ENCODE assay signal across 24 mouse cellular contexts in genomic region chr1:163691860-163692259, GRCm38 (mm10). TPM values are rescaled to one million over a fixed set of nuclear protein-coding genes. Genes with fewer than 3 reads are reported as not detected.
DNase-seq lines count a peak whose midpoint lies in the region; ATAC-seq and TF ChIP-seq lines count a peak whose summit lies in the region.
"Had no signal": no experiment of that assay in that cellular context is flagged by ENCODE, and none has a peak within 500 bp of the region (broad histone marks: within the 10 kb centered on the region; RNA-seq: fewer than 3 reads in every experiment).

No protein-coding gene starts in this region.

- intact Hi-C loops in heart, postnatal 25 days (cut with DNase I), result no loop called here

- in situ Hi-C loops in Patski (cut with MboI; ENCODE audit: low pct_unique_long_range_greater_than_20kb), result no loop called here

- H3K4me3 ChIP-seq in C2C12 (ENCODE audit: insufficient read depth, poor library complexity, severe bottlenecking), result no peak overlapping the region
- no peak overlapping the region for H3K4me3 ChIP-seq in myocyte
- H3K4me3 ChIP-seq: embryonic facial prominence, embryonic 12.5 days; erythroblast, embryonic 14.5 days; forebrain, embryonic 13.5 days; forebrain, embryonic 15.5 days had no signal

- POLR2A ChIA-PET in Patski (lab: Charles Lee), result no interaction called here

- no peak for DNase-seq in Patski (ENCODE audit: low read depth, low spot score)
- DNase-seq in urinary bladder, postnatal 25 days (ENCODE audit: low spot score), result no peak
- no peak for DNase-seq in heart, postnatal 25 days (ENCODE audit: low spot score)
- DNase-seq: adrenal gland, adult 2 months; adrenal gland, postnatal 10 days; adrenal gland, postnatal 25 days; B cell, adult 2 months; cerebellum, adult 11 months; cerebellum, adult 18-20 months; cerebellum, adult 8-10 months; cerebellum, adult 9-11 months; cerebellum, postnatal 14 days; cerebellum, postnatal 36 days; embryo, embryonic 11 days; forebrain, postnatal 0 days had no signal

- CTCF ChIA-PET in Patski (lab: Charles Lee), result interaction anchor here (1.0 to 1.8 kb wide), 2 partner anchors 10 to 26 kb away, joined by 3 to 5 read pairs; no protein-coding TSS in a partner anchor

- no peak for TF ChIP-seq CTCF in C2C12 (IDR thresholded peaks at IDR 0.05; ENCODE audit: control insufficient read depth, insufficient read depth, insufficient read length)
- no peak for TF ChIP-seq CTCF in Patski (IDR thresholded peaks at IDR 0.05)

- no peak for TF ChIP-seq POLR2A in myocyte (IDR thresholded peaks at IDR 0.05; ENCODE audit: insufficient read length, low read depth)

- no peaks in the 10 kb centered on the region for H3K79me3 ChIP-seq in C2C12 (ENCODE audit: low read depth)

- ATAC-seq in Patski, result peak; percentile 35
- ATAC-seq: forebrain, embryonic 13.5 days; forebrain, embryonic 15.5 days; forebrain, postnatal 0 days had no signal

- no peak overlapping the region for H3K4me2 ChIP-seq in myocyte (ENCODE audit: low read depth)
- H3K4me2 ChIP-seq: embryonic facial prominence, embryonic 12.5 days; forebrain, embryonic 13.5 days; forebrain, embryonic 15.5 days had no signal

- H3K36me3 ChIP-seq in C2C12 (ENCODE audit: control insufficient read depth, insufficient read depth) (no peaks in the 10 kb centered on the region), myocyte (ENCODE audit: control insufficient read depth, insufficient read depth) (no peaks in the 10 kb centered on the region)
- H3K36me3 ChIP-seq: embryonic facial prominence, embryonic 12.5 days; forebrain, embryonic 15.5 days had no signal

- H3K79me2 ChIP-seq in C2C12 (ENCODE audit: control insufficient read depth, insufficient read depth) (no peaks in the 10 kb centered on the region), myocyte (ENCODE audit: control insufficient read depth, insufficient read depth) (no peaks in the 10 kb centered on the region)

- H3ac ChIP-seq in C2C12 (ENCODE audit: control insufficient read depth, insufficient read length, low read depth), result no peak overlapping the region
- no peak overlapping the region for H3ac ChIP-seq in myocyte (ENCODE audit: control insufficient read depth, insufficient read length)

- H3K27me3 ChIP-seq in C2C12 (ENCODE audit: control insufficient read depth, insufficient read depth, insufficient read length) (no peaks in the 10 kb centered on the region), Patski (no peaks in the 10 kb centered on the region), myocyte (ENCODE audit: control insufficient read depth, insufficient read depth, insufficient read length) (no peaks in the 10 kb centered on the region)
- H3K27me3 ChIP-seq: embryonic facial prominence, embryonic 12.5 days; forebrain, embryonic 13.5 days; forebrain, embryonic 15.5 days had no signal

TF ChIP-seq in C2C12, 6 proteins besides CTCF, POLR2A, EP300 and RAD21:
- TF ChIP-seq MYOD1 (IDR thresholded peaks at IDR 0.05; ENCODE audit: control insufficient read depth, insufficient read length, low read depth) (peak; percentile 87), MAX (IDR thresholded peaks at IDR 0.05) (no peak)

TF ChIP-seq in myocyte, 11 proteins besides CTCF, POLR2A, EP300 and RAD21:
- TF ChIP-seq CEBPB (IDR thresholded peaks at IDR 0.05; ENCODE audit: insufficient read depth, poor library complexity, severe bottlenecking) (no peak), TCF3 (IDR thresholded peaks at IDR 0.05; ENCODE audit: insufficient read length, low read depth) (no peak), MYOD1 (IDR thresholded peaks at IDR 0.05; ENCODE audit: control insufficient read depth in 1 of 3, insufficient read length in 2 of 3, low read depth in 2 of 3) (peak in 2 of 3 experiments; percentile 71 to 78), MYOG (IDR thresholded peaks at IDR 0.05; ENCODE audit: control insufficient read depth in 1 of 3, insufficient read depth in 1 of 3, insufficient read length in 2 of 3, low read depth in 2 of 3) (peak in 2 of 3 experiments; percentile 35 to 63), USF1 (IDR thresholded peaks at IDR 0.05; ENCODE audit: low read depth) (no peak)
TF ChIP-seq in myocyte: peak in this region for 2.

RNA-seq across cellular contexts. Expression of gene Mettl11b, which starts 33.2 kb away (rescaled TPM):
- not detected for polyA plus RNA-seq in C2C12 (2012; fragmentation: generic; extraction: Trizol)
- polyA plus RNA-seq in Patski (2021), result not detected
- polyA plus RNA-seq in myocyte (2012; fragmentation: generic; extraction: Trizol), result not detected
- 1 to 10 TPM in 1 of 2 experiments, under 1 TPM in 1; 0.73 to 1.1 TPM for total RNA-seq in heart, postnatal 25 days (2021)
- total RNA-seq: adrenal gland, adult 2 months; adrenal gland, postnatal 25 days; common myeloid progenitor, adult 5-6 weeks; ES-E14; MEL had no signal
- polyA plus RNA-seq: adrenal gland, adult 2 months; erythroblast, embryonic 14.5 days had no signal
